Mouse (Mus musculus) stomach, adult 2 months (tissue): Measurements from ENCODE around the gene Usp44. TPM values are rescaled to one million over a fixed set of nuclear protein-coding genes. Genes with fewer than 3 reads are reported as not detected.

Experiments used
- polyA plus RNA-seq: library from polyadenylated mRNA; depleted of rRNA; stranded (reverse); fragments of >200 nt; gene quantifications from 2 replicates; pipeline ENCODE4 v1.2.3, GENCODE M21; 2012; rRNA removed

The Usp44 gene
- polyA plus RNA-seq: not detected in 2 replicates

GRCm38 (mm10) chr10:93830931-93831729, at the start of gene Usp44:
Gene Usp44 (plus strand): TSS chr10:93831555.

GRCm38 (mm10) chr10:93897043-93897646, 65.8 kb downstream of the Usp44 start, which contains the start of gene Metap2:
Gene Metap2 (minus strand): TSS chr10:93897093.

Other genes starting within 250 kb of the Usp44 start
- 4.5 and 11.3 TPM in 2 replicates for gene Snrpf, start 241.8 kb upstream of the Usp44 start, polyA plus RNA-seq
- gene Ntn4, start 190.9 kb upstream of the Usp44 start, polyA plus RNA-seq: 6.5 and 7.5 TPM in 2 replicates
- gene Metap2, start 65.5 kb downstream of the Usp44 start, polyA plus RNA-seq: 9.5 and 9.8 TPM in 2 replicates
- gene Vezt, start 204.3 kb downstream of the Usp44 start, polyA plus RNA-seq: 3.6 and 4.1 TPM in 2 replicates
- 0.68 and 0.91 TPM in 2 replicates for gene Fgd6, start 204.4 kb downstream of the Usp44 start, polyA plus RNA-seq